Mouse (Mus musculus) left cerebral cortex, adult 8-10 months (tissue): Measurements from ENCODE around the gene AC124502.3. TPM values are rescaled to one million over a fixed set of nuclear protein-coding genes. Genes with fewer than 3 reads are reported as not detected.

Experiments used
- total RNA-seq, 4 experiments: library from RNA; stranded (reverse); gene quantifications; 2 replicates each; pipeline ENCODE4 v1.2.4; 2022

Gene AC124502.3
- total RNA-seq, 4 experiments from 2014 or later = 3.2 to 6.4 (median 4.7) TPM

Other genes starting within 250 kb of the AC124502.3 start
- 100 to 1,000 TPM in 1 of 4 experiments, 10 to 100 TPM in 3; 84.7 to 114 (median 94.1) TPM for gene Rbm4, start 245.0 kb upstream of the AC124502.3 start, total RNA-seq
- 10 to 100 TPM; 25.1 to 31.9 (median 29.8) TPM for gene Gm21992, start 227.3 kb upstream of the AC124502.3 start, total RNA-seq
- gene Rbm14, start 227.3 kb upstream of the AC124502.3 start, total RNA-seq = 10 to 100 TPM; 33.9 to 49.3 (median 43.7) TPM
- gene Ccs, start 199.6 kb upstream of the AC124502.3 start, total RNA-seq = 10 to 100 TPM; 30.1 to 35.8 (median 33.5) TPM
- 1 to 10 TPM; 2.3 to 3.1 (median 2.6) TPM for gene Ccdc87, start 199.5 kb upstream of the AC124502.3 start, total RNA-seq
- 100 to 1,000 TPM; 107 to 126 (median 122) TPM for gene Ctsf, start 183.8 kb upstream of the AC124502.3 start, total RNA-seq
- 1 to 10 TPM; 1.2 to 5.7 (median 3.2) TPM for gene Actn3, start 161.0 kb upstream of the AC124502.3 start, total RNA-seq
- gene Zdhhc24, start 160.2 kb upstream of the AC124502.3 start, total RNA-seq = 10 to 100 TPM; 22.4 to 30.1 (median 23.7) TPM
- 10 to 100 TPM; 32.5 to 38.2 (median 36.5) TPM for gene Bbs1, start 132.3 kb upstream of the AC124502.3 start, total RNA-seq
- gene Dpp3, start 110.6 kb upstream of the AC124502.3 start, total RNA-seq = 10 to 100 TPM; 39.2 to 45.0 (median 41.7) TPM
- gene Peli3, start 95.8 kb upstream of the AC124502.3 start, total RNA-seq = 10 to 100 TPM; 25.3 to 33.8 (median 30.9) TPM
- gene Mrpl11, start 76.7 kb upstream of the AC124502.3 start, total RNA-seq = 10 to 100 TPM; 57.1 to 61.5 (median 59.4) TPM
- 10 to 100 TPM in 1 of 4 experiments, 1 to 10 TPM in 3; 6.2 to 16.4 (median 7.4) TPM for gene Npas4, start 48.6 kb upstream of the AC124502.3 start, total RNA-seq
- 10 to 100 TPM; 11.6 to 17.6 (median 13.5) TPM for gene Slc29a2, start 15.0 kb upstream of the AC124502.3 start, total RNA-seq
- gene B4gat1, start 65 bp upstream of the AC124502.3 start, total RNA-seq = 100 to 1,000 TPM; 129 to 141 (median 138) TPM
- 10 to 100 TPM; 23.7 to 29.7 (median 25.4) TPM for gene Brms1, start 2.5 kb downstream of the AC124502.3 start, total RNA-seq
- 10 to 100 TPM; 72.9 to 88.1 (median 78.2) TPM for gene Rin1, start 11.6 kb downstream of the AC124502.3 start, total RNA-seq
- gene Cd248, start 29.2 kb downstream of the AC124502.3 start, total RNA-seq = 1 to 10 TPM; 5.3 to 6.6 (median 6.1) TPM
- 100 to 1,000 TPM; 135 to 156 (median 139) TPM for gene Tmem151a, start 46.6 kb downstream of the AC124502.3 start, total RNA-seq
- gene Yif1a, start 49.6 kb downstream of the AC124502.3 start, total RNA-seq = 10 to 100 TPM; 25.3 to 31.3 (median 28.6) TPM
- 100 to 1,000 TPM; 172 to 193 (median 184) TPM for gene Cnih2, start 59.6 kb downstream of the AC124502.3 start, total RNA-seq
- gene Rab1b, start 68.2 kb downstream of the AC124502.3 start, total RNA-seq = 100 to 1,000 TPM; 146 to 171 (median 156) TPM
- gene Klc2, start 79.7 kb downstream of the AC124502.3 start, total RNA-seq = 100 to 1,000 TPM; 237 to 265 (median 247) TPM
- 10 to 100 TPM; 63.3 to 64.7 (median 64.5) TPM for gene Pacs1, start 234.2 kb downstream of the AC124502.3 start, total RNA-seq